Mouse (Mus musculus) G1E (cell line): ENCODE data around the gene Ltbp4.

Source experiments
- CTCF ChIP-seq: IDR thresholded peaks from 2 replicates; pipeline ENCODE4 v1.5.1; 2012; ENCODE audit warnings: low read depth, low read length, inconsistent platforms, mixed read lengths
- GATA1 ChIP-seq: IDR thresholded peaks from 2 replicates; pipeline ENCODE4 v1.6.1; 2012; ENCODE audit warnings: borderline replicate concordance, low read length, inconsistent platforms, mixed read lengths
- GATA2 ChIP-seq: IDR thresholded peaks from 2 replicates; pipeline ENCODE4 v1.6.1; 2012; ENCODE audit warnings: low read depth, low read length, inconsistent platforms, borderline replicate concordance
- POLR2AphosphoS5 ChIP-seq: IDR thresholded peaks from 2 replicates; pipeline ENCODE4 v1.6.1; 2012; ENCODE audit warnings: low read depth, low read length, inconsistent platforms; ENCODE audit not compliant: insufficient replicate concordance
- TAL1 ChIP-seq: conservative IDR thresholded peaks from 2 replicates; pipeline ENCODE4 v1.6.1; 2012; ENCODE audit warnings: low read depth, low read length, inconsistent platforms, mixed read lengths

- TF ChIP-seq CTCF (no peak), GATA1 (no peak), TAL1 (no peak), GATA2 (no peak), POLR2AphosphoS5 (no peak)
Observed at GRCm38 (mm10) chr7:27309832-27310231, 27.7 kb downstream of the Ltbp4 start.
